Mouse (Mus musculus): ENCODE measurements around the gene Gm21969. TPM values are rescaled to one million over a fixed set of nuclear protein-coding genes. Genes with fewer than 3 reads are reported as not detected.

Gm21969 gene
- total RNA-seq, 2 experiments from 2014 or later, result not detected

GRCm38 (mm10) chr4:139619765-139620164, 16.8 kb downstream of the Gm21969 start:
- DNase-seq, result no peak

- DNase-seq, result peak; percentile 86 to 90
Observed at GRCm38 (mm10) chr4:139622373-139623282, 19.6 kb downstream of the Gm21969 start, which contains the start of gene Aldh4a1. Gene Aldh4a1, plus strand, starts transcription at chr4:139622866.

GRCm38 (mm10) chr4:139623434-139624115, 20.6 kb downstream of the Gm21969 start:
- no peak for DNase-seq

GRCm38 (mm10) chr4:139624116-139624489, 21.1 kb downstream of the Gm21969 start:
- DNase-seq, result no peak

DNA sequence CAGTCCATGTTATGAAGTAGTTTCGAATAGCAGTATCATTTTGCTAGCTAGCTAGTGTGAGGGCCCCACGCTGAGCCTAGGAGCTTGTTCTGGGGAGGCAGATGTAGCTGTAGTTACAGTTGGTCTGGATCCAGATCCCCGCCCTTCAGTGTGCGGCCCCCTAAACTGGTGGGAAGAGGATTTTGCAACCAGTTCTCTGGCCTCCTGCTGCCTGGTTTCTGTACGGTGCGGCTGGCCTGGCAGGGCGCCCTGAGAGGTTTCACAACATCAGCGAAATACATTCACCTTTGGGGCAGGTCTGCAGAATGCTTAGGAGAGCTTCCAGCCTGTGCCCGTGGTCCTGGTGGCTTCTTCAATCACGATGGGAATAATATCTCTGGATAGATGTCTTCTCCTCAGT, 21.7 kb downstream of the Gm21969 start:
- DNase-seq, result peak in 1 of 2 experiments; percentile 47

DNA sequence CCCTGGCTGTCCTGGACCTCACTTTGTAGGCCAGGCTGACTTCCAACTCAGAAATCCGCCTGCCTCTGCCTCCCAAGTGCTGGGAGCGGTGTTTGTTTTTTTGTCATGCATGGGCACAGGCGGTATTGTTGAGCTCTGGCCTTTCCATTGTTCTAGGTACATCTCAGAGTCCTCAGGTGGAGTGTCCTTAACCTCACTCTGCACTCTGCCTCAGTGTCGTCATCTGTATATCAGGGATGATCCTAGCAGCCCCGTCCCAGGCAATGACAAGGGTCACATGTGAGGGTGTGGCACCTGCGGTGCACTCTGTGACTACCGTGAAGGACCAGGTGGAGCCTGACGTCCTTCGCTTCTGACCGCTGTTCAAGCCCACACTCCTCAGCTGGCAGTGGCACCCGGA, 24.4 kb downstream of the Gm21969 start:
- no peak for DNase-seq

GRCm38 (mm10) chr4:139630171-139630570, 27.2 kb downstream of the Gm21969 start:
- DNase-seq, result no peak

DNA sequence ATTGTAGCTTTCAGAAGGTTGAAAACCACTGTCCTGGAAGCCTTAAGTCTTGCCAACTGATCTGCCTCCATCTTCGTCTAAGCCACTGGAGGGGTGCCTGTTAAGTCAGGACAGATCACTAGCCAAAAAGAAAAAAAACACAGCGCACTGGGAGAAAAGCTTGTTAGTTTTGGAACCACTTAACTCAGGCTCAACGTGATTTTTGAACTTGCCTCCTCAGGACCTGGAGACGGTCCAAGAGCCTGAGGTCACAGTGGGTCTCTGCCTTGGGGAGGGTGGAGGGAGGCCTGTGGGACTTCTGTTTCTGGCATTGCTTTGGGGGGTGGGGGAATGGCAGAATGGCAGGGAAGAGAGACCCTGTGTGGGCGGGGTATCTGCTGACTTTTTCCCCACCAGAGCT, 28.2 kb downstream of the Gm21969 start:
- no peak for DNase-seq

- DNase-seq, result no peak
Observed at GRCm38 (mm10) chr4:139631569-139632253, 28.7 kb downstream of the Gm21969 start.

- DNase-seq, result no peak
Observed at GRCm38 (mm10) chr4:139632254-139632580, 29.2 kb downstream of the Gm21969 start.

GRCm38 (mm10) chr4:139636373-139636772, 33.4 kb downstream of the Gm21969 start:
- peak; percentile 56 to 70 for DNase-seq

- no peak for DNase-seq
Observed at GRCm38 (mm10) chr4:139637847-139638246, 34.9 kb downstream of the Gm21969 start.

- DNase-seq, result no peak
Observed at GRCm38 (mm10) chr4:139638356-139638755, 35.4 kb downstream of the Gm21969 start.

GRCm38 (mm10) chr4:139639801-139640200, 36.8 kb downstream of the Gm21969 start:
- no peak for DNase-seq

- no peak for DNase-seq
Observed at GRCm38 (mm10) chr4:139640333-139640732, 37.3 kb downstream of the Gm21969 start.

- DNase-seq, result no peak
Observed at GRCm38 (mm10) chr4:139640775-139641174, 37.8 kb downstream of the Gm21969 start.

GRCm38 (mm10) chr4:139641829-139642425, 38.9 kb downstream of the Gm21969 start:
- no peak for DNase-seq

DNA sequence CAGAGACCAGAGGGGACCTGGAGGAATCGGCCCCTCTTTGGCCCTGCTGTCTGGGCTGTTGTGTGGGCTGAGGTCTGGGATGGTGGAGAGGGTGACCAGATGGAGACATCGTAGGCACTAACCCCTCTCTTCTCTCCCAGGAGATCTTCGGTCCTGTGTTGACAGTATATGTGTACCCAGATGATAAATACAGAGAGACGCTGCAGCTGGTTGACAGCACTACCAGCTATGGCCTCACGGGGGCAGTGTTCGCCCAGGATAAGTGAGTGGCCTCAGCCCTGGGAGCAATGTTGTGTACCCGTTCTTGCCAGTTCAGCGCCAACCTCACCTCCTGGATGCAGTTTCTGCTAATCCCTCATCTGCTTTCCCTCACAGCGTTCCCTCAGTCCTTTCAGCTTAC, 41.0 kb downstream of the Gm21969 start:
- peak; percentile 77 to 78 for DNase-seq

GRCm38 (mm10) chr4:139646916-139647315, 43.9 kb downstream of the Gm21969 start:
- no peak for DNase-seq

GRCm38 (mm10) chr4:139650086-139650743, 47.2 kb downstream of the Gm21969 start:
- DNase-seq, result no peak

DNA sequence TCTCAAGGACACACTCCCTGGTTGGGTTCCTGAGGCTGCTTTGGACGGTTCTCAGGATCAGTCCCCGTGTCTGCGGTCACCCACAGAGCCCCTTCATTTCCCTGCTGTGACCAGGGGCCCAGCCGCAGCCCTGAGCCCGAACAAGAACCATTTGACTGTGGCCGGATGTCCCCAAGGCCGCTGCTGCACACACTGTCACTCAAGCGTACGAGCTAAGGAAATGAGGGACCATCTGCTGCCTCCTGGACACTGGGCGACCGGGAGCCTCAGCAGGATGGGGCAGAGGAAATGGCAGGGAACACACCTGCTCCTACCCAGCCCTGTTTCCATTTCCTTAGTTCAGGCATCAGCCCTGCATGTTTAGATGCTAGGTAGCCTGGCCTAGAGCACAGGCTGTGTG, 47.9 kb downstream of the Gm21969 start:
- DNase-seq, result no peak

- DNase-seq, result no peak
Observed at GRCm38 (mm10) chr4:139653238-139653637, 50.3 kb downstream of the Gm21969 start, which contains the start of gene Tas1r2. Gene Tas1r2, plus strand, starts transcription at chr4:139653538.

Measured in layer of hippocampus, postnatal 36 days (tissue).